Mouse (Mus musculus) liver, adult 2 months (tissue): ENCODE measurements around the gene Bpifb9a.

Experiments
- CTCF ChIP-seq: fragments of 200-500 bp; IDR thresholded peaks from 2 replicates; pipeline ENCODE4 v1.5.1; 2011; ENCODE audit warnings: low read depth, low read length, control low read depth
- POLR2A ChIP-seq: fragments of 200-500 bp; IDR thresholded peaks from 2 replicates; pipeline ENCODE4 v1.6.1; 2011; ENCODE audit warnings: low read length, control low read depth; ENCODE audit not compliant: insufficient read depth; ENCODE audit errors: extremely low read depth

- no peak for TF ChIP-seq CTCF
- no peak for TF ChIP-seq POLR2A
These were observed 33.8 kb upstream of the Bpifb9a start for GRCm38 (mm10) chr2:154223917-154224273.
